Mouse (Mus musculus): Measurements from ENCODE around the gene Gm8024.
"Not testable (repeated sequence)": the region's sequence is repeated elsewhere in the genome, so short reads cannot be mapped to it uniquely, and the experiment has no call there.

The Gm8024 gene

GRCm38 (mm10) chr14:42524182-42524581 is at the start of gene Gm8024:
Gene Gm8024, minus strand, starts transcription at chr14:42524282.
- not testable (repeated sequence) for DNase-seq (ENCODE audit: extremely low spot score, low spot score)

DNA sequence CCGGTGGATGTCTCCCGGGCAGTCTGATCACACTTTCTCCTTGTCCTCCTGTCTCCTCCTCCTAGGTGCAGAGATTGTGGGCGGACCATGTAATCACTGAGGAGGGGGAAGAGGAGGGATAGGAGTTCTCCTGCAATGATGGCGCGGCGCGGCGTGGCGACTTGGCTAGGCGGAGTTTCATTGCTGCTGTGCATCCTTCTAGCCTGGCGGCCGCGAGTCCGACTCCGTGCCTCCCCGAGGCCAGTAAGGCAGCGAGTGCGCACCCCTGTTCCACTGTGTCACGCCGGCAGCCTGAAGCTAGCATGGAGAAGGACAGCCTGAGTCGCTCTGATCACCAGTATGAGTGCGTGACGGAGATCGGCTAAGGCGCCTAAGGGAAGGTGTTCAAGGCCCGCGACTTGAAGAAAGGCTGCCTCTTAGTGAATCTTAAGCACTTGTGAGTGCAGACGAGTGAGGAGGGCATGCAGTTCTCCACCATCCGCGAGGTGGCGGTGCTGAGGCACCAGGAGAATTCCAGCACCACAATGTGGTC is 19.2 kb upstream of the Gm8024 start:
- not testable (repeated sequence) for DNase-seq (ENCODE audit: extremely low spot score, low spot score)

- DNase-seq (ENCODE audit: extremely low spot score, low spot score) = not testable (repeated sequence)
Measured at GRCm38 (mm10) chr14:42542316-42543169, 18.5 kb upstream of the Gm8024 start.

- not testable (repeated sequence) for DNase-seq (ENCODE audit: extremely low spot score, low spot score)
Measured at GRCm38 (mm10) chr14:42502249-42502648, 21.8 kb downstream of the Gm8024 start, which contains the start of gene Gm8020. Gene Gm8020, minus strand, starts transcription at chr14:42502349.

Measured in neural tube, embryonic 10.5 days (tissue).